Mouse (Mus musculus): ENCODE measurements around the gene Slc35a1.

DNA sequence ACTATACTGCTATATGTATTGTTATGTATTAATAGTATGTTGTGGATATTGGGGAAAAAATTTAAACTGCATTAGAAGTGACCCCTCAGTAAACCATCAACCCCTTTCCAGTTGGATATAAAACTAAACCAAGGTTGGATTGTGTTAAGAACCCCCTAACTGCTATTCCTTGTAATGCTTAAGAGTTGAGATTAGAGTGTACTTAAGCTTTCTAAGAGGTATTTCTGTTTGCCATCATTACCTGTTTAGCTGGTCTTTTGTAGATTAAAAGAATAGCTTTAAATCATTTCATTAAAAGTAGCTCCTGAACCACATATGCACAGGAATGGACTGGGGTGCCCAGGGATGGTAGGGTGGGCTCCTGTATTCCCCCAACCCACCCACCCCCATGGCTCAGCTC, 42.5 kb downstream of the Slc35a1 start:
- no peak for TF ChIP-seq CTCF (IDR thresholded peaks at IDR 0.05; ENCODE audit: low read depth, low read length)
- no peak for TF ChIP-seq EP300 (IDR thresholded peaks at IDR 0.05; ENCODE audit: insufficient read depth, low read depth, low read length)
- TF ChIP-seq POLR2A (IDR thresholded peaks at IDR 0.05; ENCODE audit: insufficient read depth, low read length), result no peak

Data from ES-Bruce4 (cell line).